Mouse (Mus musculus) thymus, postnatal 14 days (tissue): ENCODE measurements around the gene C2cd4d.
A peak's percentile ranks its signal among the peaks of the same experiment; 100 is the strongest.

Source experiments
- DNase-seq: peaks from one replicate; pipeline ENCODE4 v3.0.0; 2021

C2cd4d gene

GRCm38 (mm10) chr3:94362138-94362537 lies at the start of gene C2cd4d:
C2cd4d (plus strand) TSS chr3:94362438.
- DNase-seq = no peak

GRCm38 (mm10) chr3:94328681-94329080 lies 33.6 kb upstream of the C2cd4d start:
- DNase-seq = peak; percentile 42

DNA sequence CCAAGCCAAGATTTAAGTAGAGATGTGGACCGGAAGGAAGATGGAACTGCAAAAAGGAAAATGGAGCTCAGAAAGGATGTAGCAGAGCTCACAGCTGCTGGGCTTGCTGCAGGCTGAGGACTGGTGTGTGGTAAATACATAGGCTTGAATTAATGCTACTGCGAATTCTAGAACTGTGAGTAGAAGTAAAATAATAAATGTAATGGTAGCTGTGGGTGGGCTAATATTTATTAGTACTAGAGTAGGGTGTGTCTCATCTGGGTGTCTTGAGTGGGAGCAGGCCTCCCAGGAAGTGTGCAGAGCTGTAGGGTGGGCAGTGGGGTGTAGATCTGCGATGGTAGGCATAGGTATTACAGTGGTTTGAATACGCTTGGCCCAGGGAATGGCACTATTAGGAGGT lies 27.8 kb upstream of the C2cd4d start:
- DNase-seq = no peak

- DNase-seq = no peak
These were observed 23.7 kb upstream of the C2cd4d start for GRCm38 (mm10) chr3:94338522-94338921.

- no peak for DNase-seq
These were observed 20.2 kb upstream of the C2cd4d start, which contains the start of gene Them5 for GRCm38 (mm10) chr3:94341959-94342422. Them5 (plus strand) TSS chr3:94342099.

DNA sequence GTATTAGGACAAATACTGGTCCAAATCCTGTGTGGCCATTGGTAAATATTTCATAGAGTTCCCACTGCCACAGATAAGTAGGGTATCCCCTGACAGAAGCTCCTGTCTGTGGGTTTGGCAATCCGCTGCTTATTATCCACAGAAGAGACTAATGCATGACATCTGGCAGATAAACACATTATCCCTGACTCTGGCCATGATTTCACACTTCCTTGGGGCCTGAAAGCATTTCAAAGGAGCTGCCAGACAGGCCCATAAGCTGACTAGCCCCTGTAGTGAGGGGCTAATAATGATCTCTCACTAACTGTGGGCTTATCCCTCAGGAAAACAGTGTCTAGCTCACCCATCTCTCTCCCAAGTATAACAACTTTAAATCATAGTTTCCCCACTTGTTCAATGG lies 19.7 kb upstream of the C2cd4d start:
- no peak for DNase-seq

- DNase-seq = no peak
These were observed 18.1 kb upstream of the C2cd4d start for GRCm38 (mm10) chr3:94344182-94344581.

GRCm38 (mm10) chr3:94344897-94345296 lies 17.3 kb upstream of the C2cd4d start:
- no peak for DNase-seq

- DNase-seq = no peak
These were observed 14.1 kb upstream of the C2cd4d start for GRCm38 (mm10) chr3:94348146-94348545.

GRCm38 (mm10) chr3:94360812-94361211 lies 1.4 kb upstream of the C2cd4d start:
- peak; percentile 51 for DNase-seq

DNA sequence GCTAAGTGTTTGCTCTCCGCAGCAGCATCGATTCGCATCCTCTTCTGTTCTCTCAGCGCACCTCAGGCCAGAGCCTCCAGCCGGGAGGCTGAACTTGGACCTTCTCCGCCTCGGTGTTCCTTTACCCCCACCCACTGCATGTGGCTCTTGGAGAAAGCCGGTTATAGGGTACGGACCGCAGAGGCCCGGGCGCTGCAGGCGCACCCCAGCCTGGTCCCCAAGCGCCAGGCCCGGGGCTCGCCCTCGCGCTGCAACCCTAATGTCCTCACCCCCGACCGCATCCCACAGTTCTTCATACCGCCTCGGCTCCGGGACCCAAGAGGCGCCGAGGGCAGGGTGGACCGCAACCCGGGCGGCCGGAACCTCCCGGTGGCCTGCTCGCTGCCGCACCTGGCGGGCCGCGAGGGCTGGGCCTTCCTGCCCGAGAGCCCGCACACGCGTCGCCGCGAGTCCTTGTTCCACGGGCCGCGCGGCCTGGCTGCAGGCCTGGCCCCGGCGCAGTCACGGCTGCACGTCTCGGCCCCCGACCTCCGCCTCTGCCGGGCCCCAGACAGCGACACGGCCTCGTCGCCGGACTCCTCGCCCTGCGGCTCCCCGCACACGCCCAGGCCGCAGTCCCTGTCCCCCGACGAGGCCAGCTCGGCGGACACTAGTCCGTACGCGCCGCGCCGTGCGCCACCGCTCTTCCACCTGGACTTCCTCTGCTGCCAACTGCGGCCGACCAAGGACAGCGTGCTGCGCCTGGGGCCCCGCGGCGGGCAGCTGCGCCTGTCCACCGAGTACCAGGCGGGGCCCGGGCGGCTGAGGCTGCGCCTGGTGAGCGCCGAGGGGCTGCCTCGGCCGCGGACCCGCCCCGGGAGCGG lies 1.3 kb downstream of the C2cd4d start:
- DNase-seq = no peak

GRCm38 (mm10) chr3:94364154-94364526 lies 1.9 kb downstream of the C2cd4d start:
- DNase-seq = no peak

DNA sequence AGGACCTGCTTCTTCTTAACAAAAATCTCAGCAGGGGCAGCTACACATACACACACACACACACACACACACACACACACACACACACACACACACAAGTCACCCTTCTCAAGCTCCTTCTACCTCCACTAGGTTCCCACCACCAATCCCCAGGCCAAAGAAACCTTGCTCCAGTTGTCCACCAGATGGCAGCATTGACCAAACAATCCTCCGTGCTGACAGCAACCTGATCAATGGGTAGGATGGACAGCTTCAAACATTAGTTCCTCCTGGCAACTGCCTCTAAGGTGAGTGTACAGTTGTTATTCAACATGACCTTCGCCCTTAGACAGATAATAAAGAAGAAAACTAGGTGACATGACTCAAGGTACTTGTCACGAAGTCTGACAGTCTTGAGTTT lies 4.5 kb downstream of the C2cd4d start:
- DNase-seq = peak; percentile 85

- no peak for DNase-seq
These were observed 5.3 kb downstream of the C2cd4d start for GRCm38 (mm10) chr3:94367511-94367910.

DNA sequence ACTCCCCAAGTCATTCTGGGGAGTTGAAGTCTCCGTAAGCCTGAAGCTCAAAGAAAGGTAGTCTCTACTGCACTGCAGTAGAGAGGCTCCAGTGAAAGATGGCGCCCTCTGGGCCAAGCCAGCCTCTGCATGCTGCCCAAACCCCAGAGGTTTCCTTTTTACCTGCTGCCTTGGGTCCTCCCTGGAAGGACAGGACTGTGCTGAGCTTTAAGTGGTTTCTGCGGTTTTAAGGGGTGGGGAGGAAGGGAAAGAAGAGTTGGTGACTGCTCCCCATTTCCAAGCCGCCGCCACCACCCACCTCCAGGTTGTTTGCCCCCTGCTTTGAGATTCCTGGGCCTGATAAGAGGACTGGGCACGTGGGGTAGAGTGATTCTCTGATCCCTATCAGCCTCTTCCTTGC lies 6.4 kb downstream of the C2cd4d start:
- peak; percentile 51 for DNase-seq

DNA sequence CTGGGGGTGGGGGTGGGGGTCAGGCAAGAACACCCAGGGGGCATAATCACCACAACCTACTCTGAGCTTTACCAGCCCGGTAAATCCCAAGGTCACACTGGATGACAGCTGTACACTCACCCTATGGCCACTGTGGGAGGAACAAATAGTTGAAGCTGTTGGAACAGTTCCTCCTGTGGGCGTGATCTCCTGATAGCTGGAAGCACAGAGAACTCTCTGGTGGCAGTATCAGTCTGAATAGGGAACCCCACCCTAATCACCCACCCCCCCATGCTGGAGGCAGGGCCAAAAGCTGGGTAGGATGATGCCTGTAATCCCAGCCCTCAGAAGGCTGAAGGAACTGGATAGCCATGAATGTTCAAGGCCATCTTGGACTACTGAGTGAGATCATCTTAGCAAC lies 7.5 kb downstream of the C2cd4d start:
- no peak for DNase-seq

DNA sequence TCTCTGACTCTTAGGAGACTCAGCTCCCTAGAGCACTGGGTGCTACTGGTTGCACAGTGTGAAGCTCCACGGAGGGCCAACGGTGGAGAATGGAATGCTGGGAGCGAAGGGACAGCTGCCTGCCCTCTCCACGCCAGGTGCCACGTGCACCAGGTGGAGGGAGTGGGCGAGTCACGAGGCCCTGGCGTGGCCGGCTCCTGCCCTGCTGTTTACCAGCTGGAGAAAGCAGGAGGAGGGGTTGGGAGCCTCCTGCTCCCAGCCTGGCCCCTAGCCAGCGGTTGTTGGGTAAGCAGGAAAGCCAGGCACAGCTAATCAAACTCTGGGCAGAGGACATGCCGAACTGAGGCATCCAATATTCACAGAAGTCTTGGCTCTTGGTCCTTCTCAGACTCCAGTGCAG lies 9.4 kb downstream of the C2cd4d start:
- DNase-seq = no peak

- DNase-seq = no peak
These were observed 9.8 kb downstream of the C2cd4d start for GRCm38 (mm10) chr3:94372038-94372437.

GRCm38 (mm10) chr3:94372641-94373040 lies 10.4 kb downstream of the C2cd4d start, which contains the start of gene Rorc:
Rorc (plus strand) TSS chr3:94372794.
- peak; percentile 24 for DNase-seq

- peak; percentile 45 for DNase-seq
These were observed 10.9 kb downstream of the C2cd4d start for GRCm38 (mm10) chr3:94373090-94373489.

- peak; percentile 70 for DNase-seq
These were observed 11.4 kb downstream of the C2cd4d start for GRCm38 (mm10) chr3:94373597-94374011.

GRCm38 (mm10) chr3:94374636-94375035 lies 12.4 kb downstream of the C2cd4d start:
- DNase-seq = peak; percentile 40

DNA sequence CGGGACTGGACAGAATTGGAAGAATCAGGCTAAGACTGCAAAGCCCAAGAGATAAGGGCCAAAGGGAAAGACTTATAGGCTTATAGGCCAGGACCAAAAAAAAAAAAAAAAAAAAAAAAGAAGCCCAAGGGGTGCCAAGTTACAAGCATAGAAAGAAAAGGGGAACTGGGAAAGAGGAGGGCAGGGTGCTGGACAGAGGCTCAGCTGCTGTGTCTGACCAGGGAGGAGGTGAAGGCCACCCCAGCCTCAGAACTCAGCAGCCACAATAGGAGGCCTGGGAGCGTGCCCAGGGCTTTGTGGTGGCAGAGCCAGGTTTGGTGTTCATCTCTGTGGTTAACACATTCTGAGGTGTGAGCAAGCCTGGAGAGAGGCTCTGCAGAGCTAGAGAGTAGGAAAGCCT lies 12.9 kb downstream of the C2cd4d start:
- DNase-seq = peak; percentile 58

GRCm38 (mm10) chr3:94375861-94376260 lies 13.6 kb downstream of the C2cd4d start:
- DNase-seq = peak; percentile 88
